Mouse (Mus musculus) kidney, embryonic 16.5 days (tissue): ENCODE data around the gene Limd1. TPM values are rescaled to one million over a fixed set of nuclear protein-coding genes. Genes with fewer than 3 reads are reported as not detected.
"Not testable (repeated sequence)": the region's sequence is repeated elsewhere in the genome, so short reads cannot be mapped to it uniquely, and the experiment has no call there.

Experiments used
- ATAC-seq: fragments of 200-750 bp; cut with Nextera tagmentation; 2 replicates; pipeline ENCODE4 v1.8.0; 2017; ENCODE audit warnings: moderate TSS enrichment; ENCODE audit not compliant: low FRiP score, low TSS enrichment
- H3K27ac ChIP-seq: fragments of 300-500 bp; sonication (generic); 2 replicates; pipeline ENCODE4 v1.5.1; 2014; ENCODE audit warnings: low read length
- H3K27me3 ChIP-seq: fragments of 300-500 bp; sonication (generic); 2 replicates; pipeline ENCODE4 v1.6.1; 2014; ENCODE audit warnings: low read length, control low read depth, mixed read lengths; ENCODE audit not compliant: insufficient read depth
- H3K36me3 ChIP-seq: fragments of 300-500 bp; sonication (generic); 2 replicates; pipeline ENCODE4 v1.6.1; 2014; ENCODE audit warnings: low read length, control low read depth, mixed read lengths; ENCODE audit not compliant: insufficient read depth
- H3K4me1 ChIP-seq: fragments of 300-500 bp; sonication (generic); 2 replicates; pipeline ENCODE4 v1.6.1; 2014; ENCODE audit warnings: low read length, control low read depth, mixed read lengths; ENCODE audit not compliant: insufficient read depth
- H3K4me2 ChIP-seq: fragments of 300-500 bp; sonication (generic); replicated peaks from 2 replicates; pipeline ENCODE4 v1.6.1; 2014; ENCODE audit warnings: low read depth, low read length
- H3K4me3 ChIP-seq: fragments of 300-500 bp; sonication (generic); 2 replicates; pipeline ENCODE4 v1.5.1; 2014; ENCODE audit warnings: mild to moderate bottlenecking, low read length
- H3K9ac ChIP-seq: fragments of 300-500 bp; sonication (generic); replicated peaks from 2 replicates; pipeline ENCODE4 v1.6.1; 2014; ENCODE audit warnings: low read length
- H3K9me3 ChIP-seq: fragments of 300-500 bp; sonication (generic); 2 replicates; pipeline ENCODE4 v1.6.1; 2016; ENCODE audit warnings: low read length, control low read depth
- WGBS: fragments of 180-500 bp; shearing (Covaris S2); extraction: QIAGEN DNeasy Blood & Tissue Kit; methylation state at CpG from one replicate; pipeline ENCODE4 v1.1.7; 2014; 5-methylcytosine and 5-hydroxymethylcytosine counted together
- polyA plus RNA-seq: library from polyadenylated mRNA; unstranded; fragments of >200 nt; fragmentation: Nextera tagmentation; extraction: Ambion mirVana; gene quantifications from 2 replicates; pipeline ENCODE4 v1.2.1, GENCODE M21; 2015

Limd1 gene
- polyA plus RNA-seq: 55.7 and 58.1 TPM in 2 replicates

GRCm38 (mm10) chr9:123478586-123479195 lies at the start of gene Limd1:
Gene Limd1, plus strand, starts transcription at chr9:123478706.
- peak within 1 kb of the TSS; percentile 88 for H3K27ac ChIP-seq
- peak within 1 kb of the TSS; percentile 87 for H3K4me2 ChIP-seq
- H3K4me3 ChIP-seq: peak within 1 kb of the TSS; percentile 79
- H3K27me3 ChIP-seq: no peaks in the 10 kb centered on the region
- peak; percentile 83 for ATAC-seq
- peak within 1 kb of the TSS; percentile 85 for H3K9ac ChIP-seq
- H3K4me1 ChIP-seq: peaks cover 43% of the 10 kb centered on the region
- WGBS: 0% methylated on average over 27 of the region's 57 CpGs
- H3K9me3 ChIP-seq: no peaks in the 10 kb centered on the region
- H3K36me3 ChIP-seq: peaks cover 13% of the 10 kb centered on the region

- no peak overlapping the region for H3K27ac ChIP-seq
- peaks cover 13% of the 10 kb centered on the region; the same call in 1 of the 2 replicates for H3K36me3 ChIP-seq
- H3K4me1 ChIP-seq: no peaks in the 10 kb centered on the region; the same call in 1 of the 2 replicates
- H3K4me2 ChIP-seq: no peak overlapping the region
- no peak overlapping the region for H3K9ac ChIP-seq
- WGBS: 90% methylated on average over 4 of the region's 4 CpGs
- ATAC-seq: no peak
- H3K4me3 ChIP-seq: no peak overlapping the region
- H3K9me3 ChIP-seq: no peaks in the 10 kb centered on the region
- no peaks in the 10 kb centered on the region for H3K27me3 ChIP-seq
These were observed 48.6 kb upstream of the Limd1 start for GRCm38 (mm10) chr9:123429863-123430262.

DNA sequence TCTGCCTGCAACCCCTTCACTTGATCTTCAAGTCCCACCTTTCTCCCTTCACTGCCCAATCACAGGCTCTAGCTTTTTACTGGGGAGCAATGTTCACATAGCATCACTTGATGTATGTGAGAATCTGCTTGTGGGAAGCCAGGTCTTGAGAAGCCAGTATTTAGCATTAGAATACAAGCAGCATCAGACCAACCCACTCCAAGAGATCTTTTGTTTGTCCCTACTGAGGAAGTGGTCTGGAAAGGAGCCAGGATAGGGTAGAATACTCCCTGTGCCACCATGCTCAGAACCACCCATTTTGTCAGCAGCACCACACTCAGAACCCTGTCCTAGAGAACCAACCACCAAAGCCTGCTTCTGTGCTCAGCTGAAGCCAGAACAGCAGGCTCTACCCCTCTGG lies 47.5 kb upstream of the Limd1 start:
- no peak overlapping the region for H3K27ac ChIP-seq
- no peak overlapping the region for H3K9ac ChIP-seq
- ATAC-seq: no peak
- no peaks in the 10 kb centered on the region; the same call in 1 of the 2 replicates for H3K4me1 ChIP-seq
- H3K27me3 ChIP-seq: no peaks in the 10 kb centered on the region
- H3K4me2 ChIP-seq: no peak overlapping the region
- H3K4me3 ChIP-seq: no peak overlapping the region
- H3K36me3 ChIP-seq: peaks cover 13% of the 10 kb centered on the region; the same call in 1 of the 2 replicates
- H3K9me3 ChIP-seq: no peaks in the 10 kb centered on the region

- Histone ChIP-seq H3K9ac (no peak overlapping the region), H3K27me3 (no peaks in the 10 kb centered on the region), H3K27ac (no peak overlapping the region), H3K4me1 (no peaks in the 10 kb centered on the region), H3K4me2 (no peak overlapping the region), H3K36me3 (peaks cover 14% of the 10 kb centered on the region; the same call in 1 of the 2 replicates), H3K9me3 (no peaks in the 10 kb centered on the region), H3K4me3 (no peak overlapping the region)
- WGBS: 71% methylated on average over 2 of the region's 2 CpGs
- no peak for ATAC-seq
These were observed 40.3 kb upstream of the Limd1 start for GRCm38 (mm10) chr9:123438223-123438622.

GRCm38 (mm10) chr9:123440230-123441058 lies 38.1 kb upstream of the Limd1 start:
- no peaks in the 10 kb centered on the region for H3K4me1 ChIP-seq
- no peak for ATAC-seq
- no peak overlapping the region for H3K27ac ChIP-seq

GRCm38 (mm10) chr9:123447101-123447500 lies 31.4 kb upstream of the Limd1 start:
- not testable (repeated sequence) for H3K9ac ChIP-seq, H3K27ac ChIP-seq, H3K36me3 ChIP-seq, H3K4me2 ChIP-seq, H3K27me3 ChIP-seq, H3K4me3 ChIP-seq, H3K4me1 ChIP-seq, H3K9me3 ChIP-seq, ATAC-seq
- WGBS: 93% methylated on average over 2 of the region's 3 CpGs

More at GRCm38 (mm10) chr9:123440230-123441058, 38.1 kb upstream of the Limd1 start:
- Histone ChIP-seq H3K9ac (no peak overlapping the region), H3K27me3 (no peaks in the 10 kb centered on the region), H3K4me2 (no peak overlapping the region), H3K9me3 (no peaks in the 10 kb centered on the region), H3K4me3 (no peak overlapping the region), H3K36me3 (peaks cover 18% of the 10 kb centered on the region; the same call in 1 of the 2 replicates)
- WGBS: 71% methylated on average over 5 of the region's 5 CpGs

DNA sequence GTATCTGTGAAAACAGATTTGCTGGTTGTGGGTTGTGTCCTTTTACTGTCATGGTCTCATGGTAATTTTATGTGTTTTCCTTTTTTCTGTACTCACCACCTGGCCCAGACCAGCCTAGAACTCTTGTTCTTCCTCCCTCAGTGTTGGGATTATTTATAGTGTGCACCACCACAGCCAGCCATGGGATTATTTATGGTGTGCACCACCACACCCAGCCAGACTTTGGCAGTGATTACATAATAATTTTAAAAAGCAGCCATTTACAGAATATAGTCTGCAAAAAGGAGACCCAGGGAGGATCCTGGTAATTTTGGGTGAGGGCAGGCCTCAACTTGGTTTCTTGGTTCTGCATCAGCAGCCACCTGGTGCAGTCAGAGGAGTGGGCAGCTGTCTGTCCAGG lies 29.9 kb upstream of the Limd1 start:
- H3K9me3 ChIP-seq: no peaks in the 10 kb centered on the region
- H3K4me2 ChIP-seq: no peak overlapping the region
- no peaks in the 10 kb centered on the region for H3K4me1 ChIP-seq
- H3K4me3 ChIP-seq: no peak overlapping the region
- no peaks in the 10 kb centered on the region for H3K27me3 ChIP-seq
- H3K27ac ChIP-seq: no peak overlapping the region
- H3K36me3 ChIP-seq: 0 out of 2 replicates have a peak, but pooled peaks cover under 1% of the 10 kb centered on the region
- ATAC-seq: no peak
- no peak overlapping the region for H3K9ac ChIP-seq

DNA sequence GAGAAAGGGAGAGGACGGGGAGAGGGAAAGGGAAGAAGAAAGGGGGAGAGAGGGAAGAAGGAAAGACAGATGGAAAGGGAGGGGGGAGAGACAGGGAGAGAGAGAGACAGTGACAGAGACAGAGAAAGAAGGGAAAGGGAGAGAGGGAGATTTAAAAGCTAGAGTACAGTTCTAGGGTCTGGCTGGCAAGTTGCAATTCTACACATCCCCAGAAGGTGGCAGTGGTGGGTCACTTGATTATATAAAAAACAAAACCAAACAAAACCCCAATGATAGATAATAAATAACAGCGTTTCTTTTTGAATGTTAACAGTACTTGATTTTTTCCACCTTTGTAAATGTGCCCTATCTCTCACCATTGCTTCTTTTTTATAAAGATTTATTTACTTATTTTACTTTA lies 28.3 kb upstream of the Limd1 start:
- ATAC-seq: no peak

GRCm38 (mm10) chr9:123451772-123452171 lies 26.7 kb upstream of the Limd1 start:
- WGBS: 70% methylated on average over 3 of the region's 3 CpGs
- ATAC-seq: no peak
- H3K27ac ChIP-seq: no peak overlapping the region
- no peaks in the 10 kb centered on the region for H3K36me3 ChIP-seq
- no peaks in the 10 kb centered on the region for H3K27me3 ChIP-seq
- H3K9ac ChIP-seq: no peak overlapping the region
- no peaks in the 10 kb centered on the region for H3K9me3 ChIP-seq
- H3K4me1 ChIP-seq: peaks cover 7% of the 10 kb centered on the region; the same call in 1 of the 2 replicates
- H3K4me3 ChIP-seq: no peak overlapping the region
- no peak overlapping the region for H3K4me2 ChIP-seq

More for the DNA sequence above, 28.3 kb upstream of the Limd1 start:
- Histone ChIP-seq H3K4me1 (no peaks in the 10 kb centered on the region), H3K4me2 (no peak overlapping the region), H3K27me3 (no peaks in the 10 kb centered on the region), H3K36me3 (no peaks in the 10 kb centered on the region), H3K9ac (no peak overlapping the region), H3K9me3 (no peaks in the 10 kb centered on the region), H3K27ac (no peak overlapping the region), H3K4me3 (no peak overlapping the region)
- WGBS: 39% methylated on average over 2 of the region's 2 CpGs
